Mouse (Mus musculus) thymus, adult 2 months (tissue): ENCODE measurements around the gene Krt17.
A peak's percentile ranks its signal among the peaks of the same experiment; 100 is the strongest.

Source experiments
- CTCF ChIP-seq: fragments of 200-500 bp; IDR thresholded peaks from 2 replicates; pipeline ENCODE4 v1.5.1; 2012; ENCODE audit warnings: mild to moderate bottlenecking, control low read depth, low read length, moderate library complexity, borderline replicate concordance; ENCODE audit not compliant: control insufficient read depth, poor library complexity, insufficient read depth; ENCODE audit errors: extremely low read depth
- POLR2A ChIP-seq: fragments of 200-500 bp; IDR thresholded peaks from 2 replicates; pipeline ENCODE4 v1.6.1; 2012; ENCODE audit warnings: mild to moderate bottlenecking, low read length, control low read depth, moderate library complexity; ENCODE audit not compliant: control insufficient read depth, poor library complexity, insufficient read depth; ENCODE audit errors: extremely low read depth

GRCm38 (mm10) chr11:100298274-100299036, 37.6 kb upstream of the Krt17 start:
- no peak for TF ChIP-seq POLR2A
- TF ChIP-seq CTCF, result peak; percentile 87
